Mouse (Mus musculus) testis, adult 2 months (tissue): ENCODE measurements at regions not wholly inside any gene's neighbourhood (a gene's known extent, or its start where the extent isn't known, plus 50 kb on each side); places are given as distances from the start of the nearest gene placed in this dataset.
"Not testable (repeated sequence)": the region's sequence is repeated elsewhere in the genome, so short reads cannot be mapped to it uniquely, and the experiment has no call there.

ENCODE experiments used
- H3K27ac ChIP-seq: fragments of 200-500 bp; 2 replicates; pipeline ENCODE4 v1.5.1; 2012; ENCODE audit warnings: low read depth, low read length; ENCODE audit not compliant: control insufficient read depth, insufficient read depth
- H3K27me3 ChIP-seq: fragments of 200-500 bp; 2 replicates; pipeline ENCODE4 v1.6.1; 2012; ENCODE audit warnings: mild to moderate bottlenecking, low read length, moderate library complexity; ENCODE audit not compliant: control insufficient read depth, insufficient read depth
- H3K36me3 ChIP-seq: fragments of 200-500 bp; 2 replicates; pipeline ENCODE4 v1.6.1; 2012; ENCODE audit warnings: mild to moderate bottlenecking, low read length; ENCODE audit not compliant: control insufficient read depth, insufficient read depth
- H3K4me1 ChIP-seq: fragments of 200-500 bp; 2 replicates; pipeline ENCODE4 v1.6.1; 2012; ENCODE audit warnings: low read length; ENCODE audit not compliant: control insufficient read depth, insufficient read depth
- H3K4me3 ChIP-seq: fragments of 200-500 bp; 2 replicates; pipeline ENCODE4 v1.5.1; 2012; ENCODE audit warnings: low read depth, mild to moderate bottlenecking, low read length, moderate library complexity, mixed read lengths; ENCODE audit not compliant: control insufficient read depth
- CTCF ChIP-seq: fragments of 200-500 bp; IDR thresholded peaks from 2 replicates; pipeline ENCODE4 v1.5.1; 2012; ENCODE audit warnings: low read depth, mild to moderate bottlenecking, inconsistent platforms, low read length, moderate library complexity; ENCODE audit not compliant: control insufficient read depth, insufficient read depth, insufficient replicate concordance
- POLR2A ChIP-seq: fragments of 200-500 bp; IDR thresholded peaks from 2 replicates; pipeline ENCODE4 v1.6.1; 2012; ENCODE audit warnings: low read depth, mild to moderate bottlenecking, inconsistent platforms, low read length, moderate library complexity; ENCODE audit not compliant: control insufficient read depth

DNA sequence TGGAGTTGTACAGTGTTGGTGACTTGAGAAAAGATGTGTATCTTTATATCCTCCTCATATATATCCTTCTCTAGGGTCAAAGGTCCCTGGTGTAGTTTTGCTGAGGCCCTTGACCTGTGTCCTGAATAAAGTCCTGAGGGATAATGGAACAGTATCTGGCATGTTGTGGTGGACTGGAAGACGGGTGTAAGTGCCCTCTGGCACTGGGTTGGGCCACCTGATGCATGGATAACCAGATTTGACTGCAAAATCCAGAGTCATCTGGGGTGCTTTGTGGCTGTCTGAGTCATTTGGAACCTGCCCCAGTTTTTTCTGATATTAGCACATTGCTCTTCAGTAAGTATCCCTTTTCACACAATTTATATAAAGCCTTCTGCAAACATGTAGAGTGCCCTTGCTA is 378.3 kb upstream of the Klhl29 start:
- no peaks in the 10 kb centered on the region for H3K4me1 ChIP-seq
- H3K36me3 ChIP-seq: no peaks in the 10 kb centered on the region
- no peak overlapping the region for H3K27ac ChIP-seq
- TF ChIP-seq POLR2A (no peak), CTCF (no peak)
- H3K27me3 ChIP-seq: no peaks in the 10 kb centered on the region
- no peak overlapping the region for H3K4me3 ChIP-seq

DNA sequence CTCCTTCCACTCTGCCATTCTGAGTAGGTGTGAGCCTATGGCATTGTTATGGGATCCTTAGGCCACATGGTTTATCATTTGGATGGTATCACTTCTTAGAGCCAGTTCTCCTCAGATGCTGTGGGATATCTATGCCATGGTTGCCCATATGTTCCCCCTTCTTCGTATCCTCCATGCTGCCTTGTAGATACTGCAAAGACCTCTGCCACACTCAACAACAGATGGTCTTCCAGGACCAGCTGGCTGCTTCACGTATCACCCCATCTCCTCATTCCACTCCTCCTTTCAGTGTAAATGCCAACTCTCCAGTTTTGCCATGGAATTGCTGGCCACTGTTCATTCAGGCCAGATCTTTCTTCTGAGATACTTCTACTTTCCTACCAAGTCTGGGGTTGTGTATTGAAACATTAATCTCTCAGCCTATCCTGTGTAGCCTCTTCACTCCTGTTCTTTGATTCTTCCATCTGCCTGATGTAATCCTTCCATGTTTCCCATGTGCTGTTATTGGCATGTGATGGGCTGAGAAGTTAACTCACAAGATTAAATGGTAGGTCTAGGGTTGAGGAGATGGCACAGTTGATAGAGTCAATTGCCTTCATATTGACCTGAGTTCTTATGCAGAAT is 368.7 kb upstream of the Klhl29 start:
- H3K4me1 ChIP-seq: no peaks in the 10 kb centered on the region
- no peak overlapping the region for H3K4me3 ChIP-seq
- TF ChIP-seq CTCF (no peak), POLR2A (no peak)
- no peaks in the 10 kb centered on the region for H3K36me3 ChIP-seq
- no peaks in the 10 kb centered on the region for H3K27me3 ChIP-seq
- H3K27ac ChIP-seq: no peak overlapping the region

DNA sequence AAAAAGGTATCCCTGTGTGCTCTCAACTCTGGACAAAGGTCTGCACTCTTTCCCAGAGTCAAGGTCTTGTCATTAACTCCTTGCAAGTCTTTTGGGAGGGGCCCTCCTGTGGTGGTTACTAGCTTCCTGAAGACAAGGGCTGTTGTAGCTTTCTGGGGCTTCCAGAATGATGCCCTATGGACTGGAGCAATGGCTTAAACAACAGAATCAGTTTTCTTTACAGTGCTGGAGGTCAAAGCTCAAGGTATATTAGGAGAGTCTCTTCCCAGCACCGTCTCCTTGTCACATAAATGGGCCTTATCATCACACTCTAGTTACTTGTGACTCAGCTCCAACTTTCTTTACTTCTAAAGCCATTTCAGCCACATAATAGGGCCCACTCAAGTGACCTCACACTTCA is 360.6 kb upstream of the Klhl29 start:
- H3K27ac ChIP-seq: no peak overlapping the region

DNA sequence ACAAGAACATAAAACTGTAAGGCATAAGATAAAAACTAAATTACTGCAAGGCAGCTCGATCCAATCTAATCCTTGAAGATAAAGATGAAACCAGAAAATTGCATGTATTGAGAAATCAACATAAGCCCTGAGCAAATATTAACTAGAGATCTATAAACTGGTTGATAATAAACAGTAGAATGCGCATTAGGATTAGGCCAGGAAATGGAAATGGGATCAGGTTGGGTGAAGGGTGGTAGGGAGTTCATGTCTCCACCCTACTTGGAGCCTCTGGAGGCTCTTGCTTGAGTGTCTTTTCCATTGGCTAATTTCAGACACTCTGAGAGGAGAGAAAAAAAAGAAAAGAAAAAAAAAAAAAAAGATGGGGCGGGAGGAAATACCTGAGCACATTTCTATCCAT is 359.4 kb upstream of the Klhl29 start:
- Histone ChIP-seq H3K27ac (no peak overlapping the region), H3K4me1 (no peaks in the 10 kb centered on the region), H3K36me3 (no peaks in the 10 kb centered on the region), H3K27me3 (no peaks in the 10 kb centered on the region), H3K4me3 (no peak overlapping the region)
- TF ChIP-seq CTCF: no peak

More for the DNA sequence above, 360.6 kb upstream of the Klhl29 start:
- no peaks in the 10 kb centered on the region for H3K27me3 ChIP-seq
- TF ChIP-seq POLR2A (no peak), CTCF (no peak)
- no peak overlapping the region for H3K4me3 ChIP-seq
- no peaks in the 10 kb centered on the region for H3K4me1 ChIP-seq
- H3K36me3 ChIP-seq: no peaks in the 10 kb centered on the region

DNA sequence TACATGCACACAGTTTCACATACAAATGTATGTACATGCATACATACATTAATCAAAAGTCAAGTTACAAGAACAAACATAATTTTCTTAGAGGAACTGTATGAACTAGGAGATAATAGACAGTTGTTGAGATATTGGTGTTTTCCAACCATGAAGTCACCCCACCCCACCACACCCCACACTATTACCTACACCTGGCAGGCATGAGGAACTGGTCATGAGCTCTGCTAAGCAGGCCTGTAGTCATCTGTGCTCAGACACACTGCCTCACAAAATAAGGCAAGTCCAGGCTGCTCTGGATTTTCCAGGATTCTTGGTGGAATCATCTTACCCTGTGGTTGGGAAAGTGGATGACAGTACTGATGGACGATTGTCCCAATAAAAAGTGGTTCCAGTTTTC is 347.6 kb upstream of the Klhl29 start:
- Histone ChIP-seq H3K4me3 (no peak overlapping the region), H3K27ac (no peak overlapping the region)
- no peak for TF ChIP-seq CTCF
- TF ChIP-seq POLR2A: no peak

DNA sequence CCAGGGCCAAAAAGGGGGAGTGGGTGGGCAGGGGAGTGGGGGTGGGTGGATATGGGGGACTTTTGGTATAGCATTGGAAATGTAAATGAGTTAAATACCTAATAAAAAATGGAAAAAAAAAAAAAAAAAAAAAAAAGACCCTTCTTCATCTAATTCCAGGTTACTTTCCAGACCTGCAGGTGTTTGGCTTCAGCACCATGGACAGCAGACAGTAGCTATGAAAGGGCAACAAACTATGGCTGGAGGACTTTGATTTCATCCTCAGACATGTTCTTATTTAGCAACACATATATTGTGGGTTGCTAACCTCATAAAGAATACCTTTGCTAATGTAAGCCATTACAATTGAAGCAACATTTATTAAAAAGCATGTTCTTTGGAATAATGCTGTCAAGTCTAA is 342.0 kb upstream of the Klhl29 start:
- not testable (repeated sequence) for H3K4me1 ChIP-seq, H3K36me3 ChIP-seq, H3K27ac ChIP-seq, H3K27me3 ChIP-seq, H3K4me3 ChIP-seq

More for the DNA sequence above, 347.6 kb upstream of the Klhl29 start:
- no peaks in the 10 kb centered on the region for H3K4me1 ChIP-seq
- no peaks in the 10 kb centered on the region for H3K36me3 ChIP-seq
- no peaks in the 10 kb centered on the region for H3K27me3 ChIP-seq

DNA sequence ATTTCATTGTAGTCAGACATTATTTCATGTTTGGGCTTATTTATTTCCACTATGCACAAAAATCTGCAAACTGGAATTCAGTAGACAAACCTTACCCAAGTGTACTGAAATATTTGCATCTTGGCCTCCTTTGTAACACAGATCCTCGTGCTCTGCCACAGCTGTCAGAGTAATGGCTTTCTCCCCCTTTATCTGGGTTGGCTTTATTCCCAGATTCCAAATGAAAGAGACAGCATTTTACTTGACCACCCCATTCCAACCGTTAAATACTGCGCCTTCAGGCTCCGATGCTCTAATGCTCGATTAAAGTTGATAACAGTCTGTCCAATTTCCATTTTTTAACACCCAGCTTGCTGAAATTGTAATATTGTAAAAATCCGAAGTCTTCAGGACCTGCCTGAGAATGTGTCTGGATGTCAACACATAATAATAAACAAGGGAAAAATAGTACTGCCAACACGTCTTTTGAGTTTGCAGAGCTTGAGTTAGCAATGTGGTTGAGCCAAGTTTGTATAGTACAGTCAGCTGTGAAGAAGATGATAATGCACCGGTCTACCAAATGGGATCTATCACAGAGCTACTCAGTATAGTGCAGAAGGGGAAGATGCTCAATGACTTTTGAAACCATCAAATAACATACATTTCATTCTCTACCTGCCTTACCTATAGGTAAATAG is 323.4 kb upstream of the Klhl29 start:
- Histone ChIP-seq H3K27ac (no peak overlapping the region), H3K4me3 (no peak overlapping the region), H3K27me3 (no peaks in the 10 kb centered on the region), H3K4me1 (no peaks in the 10 kb centered on the region), H3K36me3 (no peaks in the 10 kb centered on the region)
- no peak for TF ChIP-seq POLR2A
- no peak for TF ChIP-seq CTCF

DNA sequence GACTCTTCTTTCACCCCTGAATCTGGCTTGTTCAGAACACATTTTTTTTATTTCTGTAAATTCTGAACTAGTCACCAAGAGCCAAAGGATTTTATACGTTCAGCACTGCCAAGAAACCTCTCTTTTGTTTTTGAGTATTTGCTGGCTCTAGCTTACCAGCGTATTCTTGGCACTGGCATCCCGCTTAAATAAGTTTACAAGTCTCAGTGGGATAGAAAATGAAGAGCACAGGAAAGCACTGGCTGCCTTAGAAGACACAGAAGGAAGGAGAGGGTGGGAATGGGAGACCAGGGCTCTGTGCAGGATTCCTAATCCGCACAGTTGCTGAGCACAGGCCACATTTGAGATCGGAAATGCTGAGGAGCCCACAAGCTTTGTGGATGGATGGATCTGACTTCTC is 306.7 kb upstream of the Klhl29 start:
- H3K27ac ChIP-seq: no peak overlapping the region
- no peaks in the 10 kb centered on the region for H3K4me1 ChIP-seq
- no peak overlapping the region for H3K4me3 ChIP-seq
- no peaks in the 10 kb centered on the region for H3K36me3 ChIP-seq
- H3K27me3 ChIP-seq: no peaks in the 10 kb centered on the region
- no peak for TF ChIP-seq POLR2A
- TF ChIP-seq CTCF: no peak

DNA sequence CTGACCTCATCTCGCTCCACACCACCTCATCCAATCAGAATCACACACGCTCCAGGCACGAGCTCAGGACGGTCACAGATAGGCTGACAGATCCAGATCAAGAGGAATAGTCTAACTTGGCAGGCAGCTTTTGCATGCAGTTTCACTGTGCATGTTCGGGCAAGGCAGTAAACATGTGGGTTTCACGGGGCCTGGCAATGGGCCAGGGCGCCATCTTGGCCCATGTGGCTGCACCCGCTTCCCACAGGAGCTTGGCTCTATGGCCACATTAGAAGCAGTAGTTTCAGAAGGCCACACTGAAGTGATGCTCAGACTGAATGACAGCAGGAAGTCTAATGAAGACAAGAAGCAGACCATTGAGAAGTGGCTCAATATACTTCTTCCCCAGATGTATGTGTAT is 302.6 kb upstream of the Klhl29 start:
- H3K27ac ChIP-seq, H3K4me1 ChIP-seq, H3K4me3 ChIP-seq, H3K36me3 ChIP-seq, H3K27me3 ChIP-seq: not testable (repeated sequence)
